Mouse (Mus musculus) neural tube, embryonic 11.5 days (tissue): Measurements from ENCODE around the gene Fmo6. TPM values are rescaled to one million over a fixed set of nuclear protein-coding genes. Genes with fewer than 3 reads are reported as not detected.

Source experiments
- ATAC-seq: fragments of 200-750 bp; cut with Nextera tagmentation; 2 replicates; pipeline ENCODE4 v1.8.0; 2017; ENCODE audit warnings: moderate number of reproducible peaks, mild to moderate bottlenecking, moderate TSS enrichment, moderate library complexity; ENCODE audit not compliant: insufficient read depth, low FRiP score, low TSS enrichment
- DNase-seq: peaks from one replicate; pipeline ENCODE4 v3.0.0-alpha.2; 2015; ENCODE audit warnings: low spot score
- H3K27ac ChIP-seq: fragments of 300-500 bp; sonication (generic); 2 replicates; pipeline ENCODE4 v1.5.1; 2014; ENCODE audit warnings: low read depth, mild to moderate bottlenecking, low read length
- H3K27me3 ChIP-seq: fragments of 300-500 bp; sonication (generic); 2 replicates; pipeline ENCODE4 v1.6.1; 2014; ENCODE audit warnings: mild to moderate bottlenecking, low read length, mixed read lengths; ENCODE audit not compliant: control insufficient read depth, insufficient read depth
- H3K36me3 ChIP-seq: fragments of 300-500 bp; sonication (generic); 2 replicates; pipeline ENCODE4 v1.6.1; 2014; ENCODE audit warnings: mild to moderate bottlenecking, low read length, moderate library complexity, mixed read lengths; ENCODE audit not compliant: control insufficient read depth, insufficient read depth
- H3K4me1 ChIP-seq: fragments of 300-500 bp; sonication (generic); 2 replicates; pipeline ENCODE4 v1.6.1; 2014; ENCODE audit warnings: low read length, mixed read lengths; ENCODE audit not compliant: control insufficient read depth, insufficient read depth
- H3K4me2 ChIP-seq: fragments of 300-500 bp; sonication (generic); 2 replicates; pipeline ENCODE4 v1.6.1; 2014; ENCODE audit warnings: low read depth, mild to moderate bottlenecking, moderate library complexity
- H3K4me3 ChIP-seq: fragments of 300-500 bp; sonication (generic); 2 replicates; pipeline ENCODE4 v1.5.1; 2014; ENCODE audit warnings: low read depth, low read length
- H3K9ac ChIP-seq: fragments of 300-500 bp; sonication (generic); 2 replicates; pipeline ENCODE4 v1.6.1; 2014; ENCODE audit warnings: mild to moderate bottlenecking, low read length
- H3K9me3 ChIP-seq: fragments of 300-500 bp; sonication (generic); 2 replicates; pipeline ENCODE4 v1.6.1; 2016; ENCODE audit warnings: low read length; ENCODE audit not compliant: control insufficient read depth
- WGBS: fragments of 180-500 bp; shearing (Covaris S2); extraction: QIAGEN DNeasy Blood & Tissue Kit; methylation state at CpG from one replicate; pipeline ENCODE4 v1.1.7; 2014; 5-methylcytosine and 5-hydroxymethylcytosine counted together
- polyA plus RNA-seq: library from polyadenylated mRNA; unstranded; fragments of >200 nt; fragmentation: Nextera tagmentation; extraction: Ambion mirVana; gene quantifications from 2 replicates; pipeline ENCODE4 v1.2.1, GENCODE M21; 2014

The Fmo6 gene
- polyA plus RNA-seq, 1 experiment from 2014 or later = not detected

DNA sequence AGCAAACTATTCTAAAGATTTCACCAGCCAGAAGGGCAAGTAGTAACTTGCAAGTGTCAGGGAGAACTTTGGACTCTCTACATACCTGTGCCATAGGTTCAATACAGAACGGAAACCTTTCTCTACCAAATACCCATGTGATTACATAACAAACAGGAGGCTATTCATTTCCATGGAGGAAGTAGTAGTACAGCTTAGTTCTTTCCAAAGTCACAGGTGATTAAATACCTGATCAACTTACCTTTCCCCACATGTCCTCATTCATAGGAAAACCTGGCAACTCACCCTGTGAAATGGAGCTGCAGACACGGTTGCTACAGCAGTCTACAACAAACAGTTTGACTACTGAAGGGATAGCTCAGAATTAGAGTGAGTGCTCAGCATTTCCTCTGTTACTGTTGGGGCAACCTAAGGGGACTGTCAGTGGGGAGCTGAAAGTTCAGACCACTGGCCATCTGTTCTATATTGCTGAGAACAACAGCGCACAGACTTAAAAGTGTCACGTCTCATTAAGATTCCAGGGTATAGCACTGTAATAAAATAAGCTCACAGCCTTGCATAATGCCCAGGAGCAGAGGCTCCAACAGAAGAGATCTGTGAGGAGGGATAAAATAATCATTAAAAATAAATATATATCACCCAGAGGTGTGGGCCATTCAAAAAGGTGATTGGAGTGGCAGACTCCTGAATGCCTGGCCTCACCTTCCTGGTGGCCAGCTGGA, 9.7 kb upstream of the Fmo6 start:
- Histone ChIP-seq H3K27ac (no peak overlapping the region), H3K4me1 (no peaks in the 10 kb centered on the region), H3K9ac (no peak overlapping the region), H3K36me3 (no peaks in the 10 kb centered on the region), H3K9me3 (no peaks in the 10 kb centered on the region), H3K4me2 (no peak overlapping the region), H3K4me3 (no peak overlapping the region), H3K27me3 (no peaks in the 10 kb centered on the region)
- ATAC-seq = peak; percentile 39
- no peak for DNase-seq
- 58% methylated on average over 4 of the region's 4 CpGs for WGBS

DNA sequence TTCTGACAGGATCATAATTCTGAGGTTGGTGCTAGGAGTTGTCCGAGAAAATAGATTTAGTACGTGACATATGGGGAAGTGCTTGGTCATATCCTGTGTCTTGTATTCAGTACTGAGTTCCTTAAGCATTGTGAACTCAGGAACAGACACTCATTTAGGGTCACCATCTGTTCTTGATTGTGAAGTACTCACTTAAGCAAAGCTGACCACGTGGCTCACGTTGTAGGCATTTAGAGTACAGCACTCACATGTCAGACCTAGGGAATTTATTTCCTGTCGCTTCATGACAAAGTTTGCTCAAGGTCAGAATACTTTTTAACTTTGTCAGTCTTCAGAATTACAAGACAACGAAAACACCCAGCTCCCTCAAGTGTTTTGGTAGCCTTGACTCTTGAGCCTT, 6.4 kb upstream of the Fmo6 start:
- no peak for DNase-seq
- no peaks in the 10 kb centered on the region for H3K36me3 ChIP-seq
- 54% methylated on average over 6 of the region's 6 CpGs for WGBS

GRCm38 (mm10) chr1:162938696-162939351, 1.5 kb upstream of the Fmo6 start:
- Histone ChIP-seq H3K4me2 (no peak overlapping the region), H3K4me1 (no peaks in the 10 kb centered on the region), H3K4me3 (no peak overlapping the region), H3K27me3 (no peaks in the 10 kb centered on the region), H3K9ac (no peak overlapping the region), H3K27ac (no peak overlapping the region), H3K36me3 (no peaks in the 10 kb centered on the region), H3K9me3 (no peaks in the 10 kb centered on the region)
- WGBS = 86% methylated on average over 4 of the region's 4 CpGs
- ATAC-seq (no peak), DNase-seq (no peak)

More for the DNA sequence above, 6.4 kb upstream of the Fmo6 start:
- no peak overlapping the region for H3K9ac ChIP-seq
- H3K4me2 ChIP-seq = no peak overlapping the region
- no peaks in the 10 kb centered on the region for H3K9me3 ChIP-seq
- H3K27me3 ChIP-seq = no peaks in the 10 kb centered on the region
- no peak overlapping the region for H3K27ac ChIP-seq
- H3K4me1 ChIP-seq = no peaks in the 10 kb centered on the region
- ATAC-seq = no peak
- no peak overlapping the region for H3K4me3 ChIP-seq

DNA sequence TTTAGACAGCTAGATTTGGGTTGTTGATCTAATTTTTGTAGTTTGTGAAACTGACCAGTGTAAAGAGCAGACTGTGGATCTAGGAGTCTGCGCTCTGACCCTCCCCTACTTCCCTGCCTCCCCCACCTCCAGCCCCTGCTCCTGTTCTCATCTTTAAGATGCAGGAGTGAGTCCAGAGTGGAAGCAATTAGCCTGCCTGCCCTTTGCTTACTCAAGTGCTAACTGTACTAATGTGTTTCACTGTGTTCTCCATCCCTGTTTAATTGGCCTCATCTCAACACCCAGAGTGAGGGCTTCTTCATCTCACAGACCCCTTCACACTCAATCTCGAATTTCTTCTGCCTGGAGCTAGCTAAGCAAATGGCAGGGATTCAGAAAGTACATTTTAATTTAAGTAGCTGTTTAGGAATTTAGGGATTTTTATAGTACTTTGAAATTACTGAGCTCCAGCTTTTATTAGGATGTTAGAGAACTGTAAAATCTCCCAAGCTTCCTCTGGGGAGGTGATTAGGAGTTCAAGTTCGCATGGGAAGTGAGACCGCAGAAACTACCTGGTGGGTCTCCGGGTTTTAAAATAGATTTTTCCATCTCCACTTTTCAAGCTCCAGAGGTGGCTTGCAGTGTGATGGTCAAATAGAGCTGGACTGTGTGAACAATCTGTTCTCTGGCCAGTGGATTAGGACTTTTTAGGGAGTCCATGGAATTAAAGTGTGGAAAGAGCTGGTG, 818 bp upstream of the Fmo6 start:
- no peak overlapping the region for H3K9ac ChIP-seq
- no peak overlapping the region for H3K4me2 ChIP-seq
- DNase-seq (no peak), ATAC-seq (no peak)
- H3K27ac ChIP-seq = no peak overlapping the region
- H3K4me3 ChIP-seq = no peak overlapping the region
- no peaks in the 10 kb centered on the region for H3K36me3 ChIP-seq
- no peaks in the 10 kb centered on the region for H3K9me3 ChIP-seq
- no peaks in the 10 kb centered on the region for H3K4me1 ChIP-seq
- 81% methylated on average over 5 of the region's 5 CpGs for WGBS
- no peaks in the 10 kb centered on the region for H3K27me3 ChIP-seq

DNA sequence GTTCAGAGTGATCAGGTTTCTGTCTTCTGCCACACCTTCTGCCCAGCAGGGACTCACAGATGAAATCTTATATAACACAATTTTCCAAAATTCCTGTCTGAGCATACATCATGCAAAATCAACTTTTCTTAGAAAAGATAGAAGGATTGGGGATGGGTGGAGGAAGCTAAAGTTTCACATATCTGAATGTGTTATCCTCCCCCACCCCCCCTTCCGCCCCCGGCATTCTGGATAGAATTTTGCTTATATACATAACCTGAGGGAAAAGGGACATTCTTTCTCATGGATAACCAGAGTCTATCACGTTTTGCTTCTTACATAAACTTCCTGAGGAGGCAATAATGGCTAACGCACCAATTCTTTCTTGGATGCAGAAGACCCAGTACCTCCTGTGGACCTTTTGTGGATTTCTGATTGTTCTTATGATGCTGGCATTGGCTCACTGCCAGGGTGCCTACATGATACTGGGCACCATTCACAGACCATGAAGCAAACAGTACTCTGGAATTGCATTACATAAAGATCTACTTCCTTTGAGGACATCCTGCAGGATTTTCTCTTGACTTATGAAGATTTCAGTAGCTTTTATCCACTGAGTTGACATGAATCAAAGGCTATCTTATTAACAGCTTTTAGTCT, 2.8 kb downstream of the Fmo6 start:
- no peak overlapping the region for H3K4me2 ChIP-seq
- no peaks in the 10 kb centered on the region for H3K4me1 ChIP-seq
- ATAC-seq (no peak), DNase-seq (no peak)
- no peak overlapping the region for H3K4me3 ChIP-seq
- no peaks in the 10 kb centered on the region for H3K9me3 ChIP-seq
- H3K9ac ChIP-seq = no peak overlapping the region
- H3K27me3 ChIP-seq = no peaks in the 10 kb centered on the region
- H3K36me3 ChIP-seq = no peaks in the 10 kb centered on the region
- 77% methylated on average over 4 of the region's 4 CpGs for WGBS
- no peak overlapping the region for H3K27ac ChIP-seq

- Histone ChIP-seq H3K4me2 (no peak overlapping the region), H3K27ac (no peak overlapping the region), H3K9ac (no peak overlapping the region), H3K9me3 (no peaks in the 10 kb centered on the region), H3K27me3 (no peaks in the 10 kb centered on the region), H3K4me3 (no peak overlapping the region), H3K4me1 (no peaks in the 10 kb centered on the region), H3K36me3 (no peaks in the 10 kb centered on the region)
- no peak for ATAC-seq
- DNase-seq = no peak
- 91% methylated on average over 4 of the region's 4 CpGs for WGBS
Observed at GRCm38 (mm10) chr1:162932386-162932785, 4.9 kb downstream of the Fmo6 start.

GRCm38 (mm10) chr1:162931880-162932279, 5.4 kb downstream of the Fmo6 start:
- WGBS = 90% methylated on average over 5 of the region's 5 CpGs
- ATAC-seq = no peak
- no peaks in the 10 kb centered on the region for H3K9me3 ChIP-seq

DNA sequence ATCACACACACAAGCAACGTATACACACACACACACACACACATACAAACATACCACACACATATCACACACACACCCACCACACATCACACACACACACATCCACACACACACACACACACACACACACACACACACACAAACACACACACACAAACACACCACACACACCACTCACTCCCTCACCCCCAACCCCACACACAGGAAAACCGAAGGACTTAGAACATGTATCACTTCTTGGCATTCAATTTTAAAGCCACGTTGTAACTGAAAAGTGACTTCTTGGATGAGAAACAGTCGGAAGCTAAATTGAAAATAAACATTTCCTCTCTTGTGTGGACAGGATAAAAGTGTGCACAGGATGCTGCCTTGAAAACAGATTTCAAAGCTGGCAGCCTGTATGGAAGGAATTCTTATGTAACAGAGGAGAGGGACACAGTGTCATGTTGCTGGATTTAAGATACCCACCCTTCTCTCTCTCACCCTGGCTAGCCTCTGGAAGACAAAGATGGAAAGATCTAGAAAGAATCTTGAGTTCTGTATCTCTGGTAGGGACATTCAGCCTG, 5.9 kb downstream of the Fmo6 start:
- ATAC-seq (no peak), DNase-seq (no peak)
- 93% methylated on average over 4 of the region's 4 CpGs for WGBS
- Histone ChIP-seq H3K4me2 (no peak overlapping the region), H3K36me3 (no peaks in the 10 kb centered on the region), H3K4me3 (no peak overlapping the region), H3K9ac (no peak overlapping the region), H3K4me1 (no peaks in the 10 kb centered on the region), H3K9me3 (no peaks in the 10 kb centered on the region), H3K27me3 (no peaks in the 10 kb centered on the region), H3K27ac (no peak overlapping the region)

More at GRCm38 (mm10) chr1:162931880-162932279, 5.4 kb downstream of the Fmo6 start:
- Histone ChIP-seq H3K27ac (no peak overlapping the region), H3K4me3 (no peak overlapping the region), H3K4me2 (no peak overlapping the region), H3K27me3 (no peaks in the 10 kb centered on the region), H3K4me1 (no peaks in the 10 kb centered on the region), H3K9ac (no peak overlapping the region), H3K36me3 (no peaks in the 10 kb centered on the region)
- DNase-seq = no peak
